Mouse (Mus musculus): ENCODE data around the gene Gab3. TPM values are rescaled to one million over a fixed set of nuclear protein-coding genes. Genes with fewer than 3 reads are reported as not detected.

Gab3 gene
- polyA plus RNA-seq, 1 experiment from 2014 or later = 2.3 TPM

DNA sequence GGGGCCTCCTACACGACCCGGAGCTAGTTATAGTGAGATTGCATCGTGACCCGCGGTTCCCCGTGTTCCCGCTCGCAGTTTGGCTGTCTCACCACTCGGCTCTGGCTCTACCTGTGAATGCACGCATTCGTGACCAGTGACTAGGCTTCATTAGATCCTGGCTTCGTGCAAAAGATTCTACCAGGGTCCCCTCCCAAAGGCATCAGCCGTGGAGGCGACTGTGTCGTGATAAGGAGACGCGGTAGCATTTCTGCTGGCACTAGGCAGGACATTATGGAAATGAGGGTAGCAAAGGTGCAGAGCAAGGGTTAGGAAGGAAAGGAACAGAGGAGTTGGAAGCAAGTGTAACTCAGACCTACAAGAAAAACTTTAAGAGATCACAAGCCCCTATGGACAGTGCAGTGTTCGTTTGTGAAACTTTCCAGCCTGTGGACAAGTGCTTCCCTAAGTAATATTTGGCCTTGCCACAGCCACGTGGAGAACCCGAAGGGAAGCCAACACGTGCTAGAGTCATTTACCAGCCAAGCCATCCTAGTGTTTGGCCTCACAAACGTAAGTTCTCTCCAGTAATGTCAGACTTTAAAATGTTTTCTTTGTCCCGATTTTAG lies 11.0 kb upstream of the Gab3 start:
- ATAC-seq (ENCODE audit: low read depth) = peak; percentile 0
- peak overlapping the region; percentile 51 for H3K4me3 ChIP-seq (ENCODE audit: low read depth, low read length)
- WGBS = 19% methylated on average over 23 of the region's 23 CpGs
- H3K9me3 ChIP-seq (ENCODE audit: control insufficient read depth, low read length) = no peaks in the 10 kb centered on the region
- peak overlapping the region; percentile 55; the same call in 1 of the 2 replicates for H3K27ac ChIP-seq (ENCODE audit: low read depth, low read length)
- peak overlapping the region; percentile 50 for H3K9ac ChIP-seq (replicated peaks; ENCODE audit: low read depth, low read length)
- H3K36me3 ChIP-seq (ENCODE audit: control insufficient read depth, insufficient read depth, low read length) = no peaks in the 10 kb centered on the region
- no peaks in the 10 kb centered on the region for H3K27me3 ChIP-seq (ENCODE audit: control insufficient read depth, insufficient read depth, low read length)
- H3K4me2 ChIP-seq (ENCODE audit: low read depth, low read length) = peak overlapping the region; percentile 55
- peaks cover 5% of the 10 kb centered on the region; the same call in 1 of the 2 replicates for H3K4me1 ChIP-seq (ENCODE audit: control insufficient read depth, insufficient read depth, low read length)

DNA sequence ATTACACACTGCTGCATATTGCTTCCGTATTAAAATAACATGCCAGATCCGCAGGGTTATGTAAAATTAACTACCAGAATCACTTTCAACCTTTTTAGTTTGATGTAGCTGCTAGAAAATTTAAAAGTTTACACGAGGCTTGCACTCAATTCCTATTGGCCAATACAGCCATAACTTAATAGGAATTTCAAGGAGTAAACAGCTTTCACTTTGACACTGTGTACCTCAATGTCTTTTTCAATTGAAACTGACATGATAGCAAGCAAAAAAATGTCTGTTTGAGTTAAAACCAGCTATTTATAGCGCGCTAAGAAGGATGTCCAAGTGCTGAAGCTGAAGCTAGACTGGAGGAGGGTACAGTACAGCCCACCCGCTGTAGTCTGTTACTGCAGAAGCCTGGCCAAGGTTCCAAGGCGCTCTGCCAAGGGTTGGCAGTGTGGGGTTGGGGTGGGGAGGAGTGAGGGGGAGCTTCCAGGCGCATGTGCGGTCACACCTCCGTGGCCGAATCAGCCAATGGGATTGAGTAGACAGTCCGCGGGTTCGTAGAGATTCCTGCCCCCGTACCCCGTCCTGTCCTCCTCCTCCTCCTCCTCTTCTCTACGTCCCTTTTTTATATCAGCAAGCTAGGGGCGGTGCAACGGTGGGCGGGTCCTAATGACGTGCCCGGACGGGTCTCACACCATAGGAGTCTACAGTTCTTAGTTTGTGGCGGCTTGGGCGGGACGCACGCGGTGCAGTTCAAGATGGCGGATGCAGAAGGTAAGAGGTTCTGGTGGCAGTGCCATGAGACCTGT lies 10.3 kb upstream of the Gab3 start, which contains the start of gene Dkc1:
Gene Dkc1 (plus strand): TSS at position 486 of the 794 bp plus-strand sequence.
- Histone ChIP-seq H3K9me3 (ENCODE audit: control insufficient read depth, low read length) (no peaks in the 10 kb centered on the region), H3K4me3 (ENCODE audit: low read depth, low read length) (peak within 1 kb of the TSS; percentile 51), H3K27me3 (ENCODE audit: control insufficient read depth, insufficient read depth, low read length) (no peaks in the 10 kb centered on the region), H3K4me2 (ENCODE audit: low read depth, low read length) (peak within 1 kb of the TSS; percentile 55), H3K36me3 (ENCODE audit: control insufficient read depth, insufficient read depth, low read length) (no peaks in the 10 kb centered on the region), H3K27ac (ENCODE audit: low read depth, low read length) (peak within 1 kb of the TSS; percentile 55; the same call in 1 of the 2 replicates), H3K9ac (replicated peaks; ENCODE audit: low read depth, low read length) (peak within 1 kb of the TSS; percentile 50), H3K4me1 (ENCODE audit: control insufficient read depth, insufficient read depth, low read length) (peaks cover 5% of the 10 kb centered on the region; the same call in 1 of the 2 replicates)
- WGBS = 19% methylated on average over 27 of the region's 29 CpGs
- ATAC-seq (ENCODE audit: low read depth) = peak; percentile 100

DNA sequence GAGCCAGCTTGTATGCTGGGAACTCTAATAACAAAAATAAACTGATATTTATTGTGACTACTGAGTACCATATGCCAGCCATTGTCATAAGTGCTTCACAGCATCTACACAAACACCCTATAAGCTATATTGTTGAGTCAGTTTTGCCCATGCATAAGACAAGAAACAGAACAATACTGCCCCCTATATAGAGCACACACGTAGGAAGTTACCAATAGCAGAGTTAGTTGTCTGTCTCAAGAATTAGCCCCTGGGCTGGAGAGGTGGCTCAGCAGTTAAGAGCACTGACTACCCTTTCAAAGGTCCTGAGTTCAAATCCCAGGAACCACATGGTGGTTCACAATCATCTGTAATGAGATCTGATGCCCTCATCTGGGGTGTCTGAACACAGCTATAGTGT lies 396 bp upstream of the Gab3 start:
- H3K4me3 ChIP-seq (ENCODE audit: low read depth, low read length) = no peak overlapping the region; the same call in 1 of the 2 replicates
- no peak overlapping the region for H3K27ac ChIP-seq (ENCODE audit: low read depth, low read length)
- H3K4me2 ChIP-seq (ENCODE audit: low read depth, low read length) = no peak overlapping the region
- H3K27me3 ChIP-seq (ENCODE audit: control insufficient read depth, insufficient read depth, low read length) = no peaks in the 10 kb centered on the region
- no peaks in the 10 kb centered on the region for H3K4me1 ChIP-seq (ENCODE audit: control insufficient read depth, insufficient read depth, low read length)
- H3K9me3 ChIP-seq (ENCODE audit: control insufficient read depth, low read length) = no peaks in the 10 kb centered on the region
- ATAC-seq (ENCODE audit: low read depth) = no peak
- no peak overlapping the region for H3K9ac ChIP-seq (replicated peaks; ENCODE audit: low read depth, low read length)
- WGBS = 24% methylated on average over 1 of the region's 1 CpGs
- H3K36me3 ChIP-seq (ENCODE audit: control insufficient read depth, insufficient read depth, low read length) = no peaks in the 10 kb centered on the region

DNA sequence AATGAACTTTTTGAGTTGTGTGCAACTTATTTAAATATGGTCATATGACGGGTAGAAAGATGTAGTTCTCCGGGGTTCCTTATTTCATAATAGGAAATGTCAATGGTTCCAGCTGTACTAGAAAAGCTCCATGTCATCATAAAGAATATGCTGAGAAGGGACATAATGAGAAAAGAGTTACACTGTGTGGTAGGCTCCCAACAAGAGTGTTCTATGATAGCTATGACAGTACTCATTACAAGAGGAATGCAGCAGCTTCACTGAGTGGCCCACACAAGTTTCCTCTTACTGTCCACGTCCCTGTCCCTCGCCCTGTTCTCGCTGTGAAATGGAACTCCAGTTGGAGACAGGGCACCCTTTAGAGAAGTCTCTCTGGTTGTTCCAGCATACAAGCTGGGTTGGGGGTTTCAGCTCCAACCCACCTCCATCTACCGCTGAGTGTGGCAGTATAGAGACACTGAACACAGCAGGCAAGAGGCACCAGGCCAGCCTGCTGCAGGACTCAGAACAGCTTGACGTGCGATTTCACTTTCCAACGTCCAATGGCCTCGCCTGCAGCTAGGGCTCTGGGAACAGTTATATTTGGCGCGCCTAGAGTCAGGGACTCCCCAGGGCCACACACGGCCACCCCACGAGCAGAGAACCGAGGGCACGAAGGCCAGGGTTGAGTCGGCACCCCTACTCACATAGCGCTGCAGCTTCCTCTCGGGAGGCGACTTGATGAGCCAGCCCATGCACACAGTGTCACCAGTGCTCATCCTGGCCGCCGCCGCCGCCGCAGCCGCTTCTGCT lies 1.1 kb downstream of the Gab3 start:
- no peaks in the 10 kb centered on the region for H3K27me3 ChIP-seq (ENCODE audit: control insufficient read depth, insufficient read depth, low read length)
- WGBS = 32% methylated on average over 19 of the region's 26 CpGs
- ATAC-seq (ENCODE audit: low read depth) = peak; percentile 89
- H3K4me1 ChIP-seq (ENCODE audit: control insufficient read depth, insufficient read depth, low read length) = no peaks in the 10 kb centered on the region
- H3K9me3 ChIP-seq (ENCODE audit: control insufficient read depth, low read length) = no peaks in the 10 kb centered on the region
- peak overlapping the region; percentile 48 for H3K4me2 ChIP-seq (ENCODE audit: low read depth, low read length)
- H3K4me3 ChIP-seq (ENCODE audit: low read depth, low read length) = peak overlapping the region; percentile 41
- H3K9ac ChIP-seq (replicated peaks; ENCODE audit: low read depth, low read length) = peak overlapping the region; percentile 47
- H3K27ac ChIP-seq (ENCODE audit: low read depth, low read length) = no peak overlapping the region
- H3K36me3 ChIP-seq (ENCODE audit: control insufficient read depth, insufficient read depth, low read length) = no peaks in the 10 kb centered on the region

DNA sequence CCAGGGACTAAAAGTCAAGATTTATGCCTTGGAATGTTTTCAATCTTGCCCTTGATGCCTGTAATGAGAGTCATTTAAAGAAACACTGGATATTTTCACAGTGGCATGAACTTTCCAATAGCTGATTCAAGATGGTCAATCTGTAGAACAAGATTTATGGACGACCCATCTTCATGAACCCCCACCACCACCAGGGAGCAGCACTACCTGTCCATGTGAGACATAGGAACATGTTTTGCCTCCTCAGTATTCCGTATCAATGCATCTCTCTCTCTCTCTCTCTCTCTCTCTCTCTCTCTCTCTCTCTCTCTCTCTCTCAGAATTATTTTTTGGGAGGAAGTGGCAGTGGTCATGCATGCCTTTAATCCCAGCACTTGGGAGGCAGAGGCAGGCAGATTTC lies 2.9 kb downstream of the Gab3 start:
- no peak overlapping the region for H3K4me2 ChIP-seq (ENCODE audit: low read depth, low read length)
- no peaks in the 10 kb centered on the region for H3K36me3 ChIP-seq (ENCODE audit: control insufficient read depth, insufficient read depth, low read length)
- H3K9me3 ChIP-seq (ENCODE audit: control insufficient read depth, low read length) = no peaks in the 10 kb centered on the region
- no peak for ATAC-seq (ENCODE audit: low read depth)
- H3K27me3 ChIP-seq (ENCODE audit: control insufficient read depth, insufficient read depth, low read length) = no peaks in the 10 kb centered on the region
- 44% methylated on average over 2 of the region's 2 CpGs for WGBS
- H3K9ac ChIP-seq (replicated peaks; ENCODE audit: low read depth, low read length) = no peak overlapping the region
- H3K27ac ChIP-seq (ENCODE audit: low read depth, low read length) = no peak overlapping the region
- no peak overlapping the region for H3K4me3 ChIP-seq (ENCODE audit: low read depth, low read length)
- H3K4me1 ChIP-seq (ENCODE audit: control insufficient read depth, insufficient read depth, low read length) = no peaks in the 10 kb centered on the region

- Histone ChIP-seq H3K4me3 (ENCODE audit: low read depth, low read length) (no peak overlapping the region), H3K27ac (ENCODE audit: low read depth, low read length) (no peak overlapping the region), H3K36me3 (ENCODE audit: control insufficient read depth, insufficient read depth, low read length) (no peaks in the 10 kb centered on the region), H3K4me2 (ENCODE audit: low read depth, low read length) (no peak overlapping the region), H3K9ac (replicated peaks; ENCODE audit: low read depth, low read length) (no peak overlapping the region), H3K4me1 (ENCODE audit: control insufficient read depth, insufficient read depth, low read length) (no peaks in the 10 kb centered on the region), H3K27me3 (ENCODE audit: control insufficient read depth, insufficient read depth, low read length) (no peaks in the 10 kb centered on the region), H3K9me3 (ENCODE audit: control insufficient read depth, low read length) (no peaks in the 10 kb centered on the region)
- ATAC-seq (ENCODE audit: low read depth) = no peak
- WGBS = 94% methylated on average over 2 of the region's 2 CpGs
These were observed 29.0 kb downstream of the Gab3 start for GRCm38 (mm10) chrX:75056120-75056775.

GRCm38 (mm10) chrX:75046921-75047635 lies 38.2 kb downstream of the Gab3 start:
- 61% methylated on average over 3 of the region's 3 CpGs for WGBS
- no peaks in the 10 kb centered on the region for H3K36me3 ChIP-seq (ENCODE audit: control insufficient read depth, insufficient read depth, low read length)
- no peaks in the 10 kb centered on the region for H3K9me3 ChIP-seq (ENCODE audit: control insufficient read depth, low read length)
- no peak overlapping the region for H3K9ac ChIP-seq (replicated peaks; ENCODE audit: low read depth, low read length)
- no peak overlapping the region for H3K4me3 ChIP-seq (ENCODE audit: low read depth, low read length)
- H3K27me3 ChIP-seq (ENCODE audit: control insufficient read depth, insufficient read depth, low read length) = no peaks in the 10 kb centered on the region
- ATAC-seq (ENCODE audit: low read depth) = no peak
- H3K4me1 ChIP-seq (ENCODE audit: control insufficient read depth, insufficient read depth, low read length) = no peaks in the 10 kb centered on the region
- no peak overlapping the region for H3K27ac ChIP-seq (ENCODE audit: low read depth, low read length)
- no peak overlapping the region for H3K4me2 ChIP-seq (ENCODE audit: low read depth, low read length)

GRCm38 (mm10) chrX:75045931-75046330 lies 39.3 kb downstream of the Gab3 start:
- H3K4me1 ChIP-seq (ENCODE audit: control insufficient read depth, insufficient read depth, low read length) = no peaks in the 10 kb centered on the region
- no peaks in the 10 kb centered on the region for H3K27me3 ChIP-seq (ENCODE audit: control insufficient read depth, insufficient read depth, low read length)
- H3K36me3 ChIP-seq (ENCODE audit: control insufficient read depth, insufficient read depth, low read length) = no peaks in the 10 kb centered on the region
- H3K27ac ChIP-seq (ENCODE audit: low read depth, low read length) = no peak overlapping the region
- H3K9me3 ChIP-seq (ENCODE audit: control insufficient read depth, low read length) = no peaks in the 10 kb centered on the region
- 84% methylated on average over 1 of the region's 1 CpGs for WGBS
- ATAC-seq (ENCODE audit: low read depth) = no peak
- no peak overlapping the region for H3K9ac ChIP-seq (replicated peaks; ENCODE audit: low read depth, low read length)
- H3K4me3 ChIP-seq (ENCODE audit: low read depth, low read length) = no peak overlapping the region
- no peak overlapping the region for H3K4me2 ChIP-seq (ENCODE audit: low read depth, low read length)
